Mouse (Mus musculus) gastrocnemius, postnatal 4 days (tissue): ENCODE data around the gene Tnpo2. TPM values are rescaled to one million over a fixed set of nuclear protein-coding genes. Genes with fewer than 3 reads are reported as not detected.

Experiments
- DNase-seq, 2 experiments: peaks; one replicate each; pipeline ENCODE4 v3.0.0; 2021 to 2022; ENCODE audit warnings: low spot score in 2 of 2, mixed read lengths in 2 of 2
- microRNA-seq: library from miRNA; unstranded; fragments of <30 nt; microRNA quantifications from one replicate; pipeline ENCODE4 v1.2.0, GENCODE M21; 2021
- total RNA-seq, 2 experiments: library from RNA; stranded (reverse); gene quantifications; 2 replicates each; pipeline ENCODE4 v1.2.3; 2021

Gene Tnpo2
- total RNA-seq, 2 experiments from 2014 or later: 42.8 to 46.7 TPM

DNA sequence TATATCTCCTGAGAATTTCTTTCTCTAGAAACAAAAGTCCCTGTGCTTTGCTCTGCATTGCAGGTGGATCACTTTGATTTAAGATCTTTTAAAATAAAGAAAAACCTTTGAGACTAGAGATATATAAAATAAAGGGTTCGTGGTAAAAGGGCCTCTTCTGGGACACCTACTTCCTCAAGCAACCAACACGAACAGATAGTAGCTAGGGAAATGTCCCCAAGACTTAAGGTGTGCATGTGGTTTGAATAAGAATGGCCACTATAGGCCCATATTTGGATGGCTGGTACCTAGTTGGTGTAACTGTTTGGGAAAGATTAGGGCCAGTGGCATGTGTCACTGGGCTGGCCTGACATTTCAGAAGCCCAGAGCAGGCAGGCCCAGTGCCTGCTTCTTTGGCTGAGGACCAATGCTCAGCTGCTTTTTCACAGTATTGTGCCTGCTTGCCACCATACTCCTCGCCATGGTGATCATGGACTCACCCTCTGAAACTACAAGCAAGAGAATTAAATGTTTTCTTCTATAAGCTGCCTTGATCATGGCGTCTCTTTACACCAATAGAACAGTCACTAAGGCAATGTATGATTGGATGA, 63.5 kb downstream of the Tnpo2 start:
- no peak for DNase-seq

Small RNA genes lying within 50 kb of the gene (microRNA-seq; reads per million reads assigned to microRNA genes)
- not detected for gene Mir7070

Other genes starting within 250 kb of the Tnpo2 start
- gene Nfix, start 236.6 kb upstream of the Tnpo2 start, total RNA-seq: 100 to 1,000 TPM; 517 to 591 TPM
- gene Dand5, start 214.1 kb upstream of the Tnpo2 start, total RNA-seq: 1 to 10 TPM; 6.3 to 6.8 TPM
- 10 to 100 TPM; 33.3 to 36.0 TPM for gene Gadd45gip1, start 205.4 kb upstream of the Tnpo2 start, total RNA-seq
- 100 to 1,000 TPM; 121 to 123 TPM for gene Rad23a, start 196.2 kb upstream of the Tnpo2 start, total RNA-seq
- gene Calr, start 190.0 kb upstream of the Tnpo2 start, total RNA-seq: 100 to 1,000 TPM; 339 to 368 TPM
- 10 to 100 TPM; 37.2 to 41.3 TPM for gene Farsa, start 179.9 kb upstream of the Tnpo2 start, total RNA-seq
- 10 to 100 TPM; 15.3 to 18.0 TPM for gene Syce2, start 164.8 kb upstream of the Tnpo2 start, total RNA-seq
- 10 to 100 TPM; 22.1 to 28.2 TPM for gene Gcdh, start 143.0 kb upstream of the Tnpo2 start, total RNA-seq
- under 1 TPM in 1 of 2 experiments, not detected in 1; 0.67 TPM for gene Klf1, start 135.0 kb upstream of the Tnpo2 start, total RNA-seq
- 1 to 10 TPM; 6.9 to 7.0 TPM for gene Dnase2a, start 128.4 kb upstream of the Tnpo2 start, total RNA-seq
- gene Mast1, start 99.6 kb upstream of the Tnpo2 start, total RNA-seq: under 1 TPM in 1 of 2 experiments, not detected in 1; 0.07 TPM
- gene Rtbdn, start 89.9 kb upstream of the Tnpo2 start, total RNA-seq: not detected
- gene Gm49661, start 67.5 kb upstream of the Tnpo2 start, total RNA-seq: 1 to 10 TPM in 1 of 2 experiments, not detected in 1; 2.0 TPM
- 100 to 1,000 TPM; 317 to 327 TPM for gene Prdx2, start 67.3 kb upstream of the Tnpo2 start, total RNA-seq
- 10 to 100 TPM; 38.7 to 45.2 TPM for gene Rnaseh2a, start 67.1 kb upstream of the Tnpo2 start, total RNA-seq
- gene Junb, start 58.2 kb upstream of the Tnpo2 start, total RNA-seq: 10 to 100 TPM in 1 of 2 experiments, 1 to 10 TPM in 1; 10.0 to 10.1 TPM
- 1 to 10 TPM; 3.5 to 4.5 TPM for gene Hook2, start 46.3 kb upstream of the Tnpo2 start, total RNA-seq
- gene Best2, start 22.4 kb upstream of the Tnpo2 start, total RNA-seq: not detected
- gene Asna1, start 11.6 kb upstream of the Tnpo2 start, total RNA-seq: 10 to 100 TPM; 51.7 to 56.5 TPM
- gene Trir, start 10.1 kb upstream of the Tnpo2 start, total RNA-seq: 100 to 1,000 TPM; 126 to 127 TPM
- gene Fbxw9, start 23.1 kb downstream of the Tnpo2 start, total RNA-seq: 10 to 100 TPM; 10.6 to 12.9 TPM
- gene Gm5741, start 31.1 kb downstream of the Tnpo2 start, total RNA-seq: not detected
- 10 to 100 TPM; 28.7 to 29.4 TPM for gene Dhps, start 34.8 kb downstream of the Tnpo2 start, total RNA-seq
- 10 to 100 TPM; 46.0 to 49.7 TPM for gene Wdr83os, start 43.8 kb downstream of the Tnpo2 start, total RNA-seq
- gene Wdr83, start 44.4 kb downstream of the Tnpo2 start, total RNA-seq: 10 to 100 TPM; 17.5 to 18.4 TPM
- 10 to 100 TPM; 28.0 to 30.2 TPM for gene Man2b1, start 46.4 kb downstream of the Tnpo2 start, total RNA-seq
- gene Zfp791, start 86.2 kb downstream of the Tnpo2 start, total RNA-seq: 1 to 10 TPM; 1.6 to 1.8 TPM
- gene Cks1brt, start 115.0 kb downstream of the Tnpo2 start, total RNA-seq: not detected
- gene Olfr371, start 189.1 kb downstream of the Tnpo2 start, total RNA-seq: not detected